Mouse (Mus musculus): ENCODE measurements at regions not wholly inside any gene's neighbourhood (a gene's known extent, or its start where the extent isn't known, plus 50 kb on each side); places are given as distances from the start of the nearest gene placed in this dataset.

GRCm38 (mm10) chr2:128229730-128230129 is 103.9 kb downstream of the Bcl2l11 start:
- Histone ChIP-seq H3K9me3 (ENCODE audit: control insufficient read depth, low read length) (no peaks in the 10 kb centered on the region), H3K27me3 (ENCODE audit: control insufficient read depth, insufficient read depth, low read length) (no peaks in the 10 kb centered on the region), H3K27ac (no peak overlapping the region), H3K36me3 (replicated peaks; ENCODE audit: control insufficient read depth, insufficient read depth, low read depth) (no peaks in the 10 kb centered on the region), H3K4me1 (replicated peaks; ENCODE audit: control insufficient read depth in 2 of 2, insufficient read depth in 2 of 2, low read length in 1 of 2) (peaks cover 0 to 5% of the 10 kb centered on the region in 2 experiments; a peak in 1 of 4 replicates), H3K4me2 (ENCODE audit: low read depth) (no peak overlapping the region), H3K9ac (replicated peaks) (no peak overlapping the region), H3K4me3 (ENCODE audit: insufficient read depth in 1 of 2, low read depth in 2 of 2, low read length in 2 of 2) (no peak overlapping the region)
- DNase-seq (ENCODE audit: low read depth in 3 of 3, low spot score in 3 of 3) = no peak
- no peak for ATAC-seq (ENCODE audit: insufficient read depth)
- TF ChIP-seq EP300 (IDR thresholded peaks at IDR 0.05; ENCODE audit: low read depth) = no peak
- no peak for TF ChIP-seq CTCF (IDR thresholded peaks at IDR 0.05; ENCODE audit: low read depth)
- WGBS (ENCODE audit: insufficient replicate concordance) = 30% methylated on average over 4 of the region's 4 CpGs

GRCm38 (mm10) chr2:128230921-128231320 is 105.1 kb downstream of the Bcl2l11 start:
- no peaks in the 10 kb centered on the region for H3K9me3 ChIP-seq (ENCODE audit: control insufficient read depth, low read length)

GRCm38 (mm10) chr2:128231338-128231737 is 105.5 kb downstream of the Bcl2l11 start:
- no peak overlapping the region for H3K27ac ChIP-seq
- no peaks in the 10 kb centered on the region for H3K9me3 ChIP-seq (ENCODE audit: control insufficient read depth, low read length)
- 30% methylated on average over 3 of the region's 3 CpGs for WGBS (ENCODE audit: insufficient replicate concordance)
- TF ChIP-seq CTCF (IDR thresholded peaks at IDR 0.05; ENCODE audit: low read depth) (no peak), EP300 (IDR thresholded peaks at IDR 0.05; ENCODE audit: low read depth) (no peak)
- no peak for ATAC-seq (ENCODE audit: insufficient read depth)
- no peak overlapping the region for H3K4me3 ChIP-seq (ENCODE audit: insufficient read depth in 1 of 2, low read depth in 2 of 2, low read length in 2 of 2)
- H3K9ac ChIP-seq (replicated peaks) = no peak overlapping the region
- peaks cover 0 to 5% of the 10 kb centered on the region in 2 experiments; a peak in 1 of 4 replicates for H3K4me1 ChIP-seq (replicated peaks; ENCODE audit: control insufficient read depth in 2 of 2, insufficient read depth in 2 of 2, low read length in 1 of 2)
- no peaks in the 10 kb centered on the region for H3K36me3 ChIP-seq (replicated peaks; ENCODE audit: control insufficient read depth, insufficient read depth, low read depth)
- DNase-seq (ENCODE audit: low read depth in 3 of 3, low spot score in 3 of 3) = no peak
- H3K4me2 ChIP-seq (ENCODE audit: low read depth) = no peak overlapping the region
- H3K27me3 ChIP-seq (ENCODE audit: control insufficient read depth, insufficient read depth, low read length) = no peaks in the 10 kb centered on the region

More at GRCm38 (mm10) chr2:128230921-128231320, 105.1 kb downstream of the Bcl2l11 start:
- H3K36me3 ChIP-seq (replicated peaks; ENCODE audit: control insufficient read depth, insufficient read depth, low read depth) = no peaks in the 10 kb centered on the region
- 60% methylated on average over 4 of the region's 4 CpGs for WGBS (ENCODE audit: insufficient replicate concordance)
- H3K27ac ChIP-seq = no peak overlapping the region
- H3K4me1 ChIP-seq (replicated peaks; ENCODE audit: control insufficient read depth in 2 of 2, insufficient read depth in 2 of 2, low read length in 1 of 2) = peaks cover 0 to 5% of the 10 kb centered on the region in 2 experiments; a peak in 1 of 4 replicates
- ATAC-seq (ENCODE audit: insufficient read depth) (no peak), DNase-seq (ENCODE audit: low read depth in 3 of 3, low spot score in 3 of 3) (no peak)
- no peak overlapping the region for H3K4me2 ChIP-seq (ENCODE audit: low read depth)
- TF ChIP-seq CTCF (IDR thresholded peaks at IDR 0.05; ENCODE audit: low read depth) = no peak
- H3K4me3 ChIP-seq (ENCODE audit: insufficient read depth in 1 of 2, low read depth in 2 of 2, low read length in 2 of 2) = no peak overlapping the region
- no peaks in the 10 kb centered on the region for H3K27me3 ChIP-seq (ENCODE audit: control insufficient read depth, insufficient read depth, low read length)
- H3K9ac ChIP-seq (replicated peaks) = no peak overlapping the region

DNA sequence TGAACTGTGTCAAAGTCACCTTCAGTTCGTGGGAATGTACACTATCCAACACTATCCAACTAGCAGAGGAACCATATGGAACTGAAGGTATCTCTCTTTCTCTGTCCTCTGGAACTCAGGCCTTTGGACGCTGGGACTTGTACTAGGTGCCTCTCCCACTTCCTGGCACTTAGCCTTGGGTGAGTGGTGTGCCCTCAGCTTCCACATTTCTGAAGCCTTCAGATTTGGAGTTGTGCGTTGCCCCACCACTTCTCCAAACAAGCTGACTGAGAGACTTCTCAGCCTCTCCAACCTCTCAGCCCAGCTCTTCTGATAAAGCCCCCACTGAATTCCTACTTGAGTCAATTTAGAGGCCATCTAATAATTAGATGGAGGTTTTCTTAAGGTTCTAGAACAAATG is 106.2 kb downstream of the Bcl2l11 start:
- Histone ChIP-seq H3K27me3 (ENCODE audit: control insufficient read depth, insufficient read depth, low read length) (no peaks in the 10 kb centered on the region), H3K9me3 (ENCODE audit: control insufficient read depth, low read length) (no peaks in the 10 kb centered on the region), H3K9ac (replicated peaks) (no peak overlapping the region), H3K4me2 (ENCODE audit: low read depth) (no peak overlapping the region), H3K4me3 (ENCODE audit: insufficient read depth in 1 of 2, low read depth in 2 of 2, low read length in 2 of 2) (no peak overlapping the region), H3K27ac (no peak overlapping the region), H3K4me1 (replicated peaks; ENCODE audit: control insufficient read depth in 2 of 2, insufficient read depth in 2 of 2, low read length in 1 of 2) (peaks cover 0 to 5% of the 10 kb centered on the region in 2 experiments; a peak in 1 of 4 replicates), H3K36me3 (replicated peaks; ENCODE audit: control insufficient read depth, insufficient read depth, low read depth) (no peaks in the 10 kb centered on the region)
- no peak for DNase-seq (ENCODE audit: low read depth in 3 of 3, low spot score in 3 of 3)
- no peak for ATAC-seq (ENCODE audit: insufficient read depth)
- TF ChIP-seq CTCF (IDR thresholded peaks at IDR 0.05; ENCODE audit: low read depth) (no peak), EP300 (IDR thresholded peaks at IDR 0.05; ENCODE audit: low read depth) (no peak)
- WGBS (ENCODE audit: insufficient replicate concordance) = 30% methylated on average over 3 of the region's 3 CpGs

DNA sequence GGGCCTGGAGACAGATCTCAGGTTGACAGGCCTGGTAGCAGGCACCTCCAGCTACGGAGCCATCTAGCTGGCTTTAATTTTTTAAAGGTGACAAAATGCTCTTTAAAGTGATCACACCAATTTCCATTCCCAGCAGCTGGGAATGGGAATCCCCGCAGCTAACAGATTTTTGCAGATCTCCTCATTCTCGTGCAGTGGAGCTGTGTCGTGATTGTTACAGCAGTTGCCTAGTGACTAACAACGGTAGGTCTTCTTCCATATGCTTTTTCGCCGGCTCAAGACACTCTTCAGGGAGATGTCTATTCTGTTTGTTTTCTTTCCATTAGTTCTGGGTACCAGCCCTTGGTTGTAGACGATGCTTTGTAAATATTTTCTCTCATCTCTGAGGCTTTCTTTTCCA is 109.3 kb downstream of the Bcl2l11 start:
- no peak for TF ChIP-seq EP300 (IDR thresholded peaks at IDR 0.05; ENCODE audit: low read depth)
- Histone ChIP-seq H3K4me1 (replicated peaks; ENCODE audit: control insufficient read depth in 2 of 2, insufficient read depth in 2 of 2, low read length in 1 of 2) (peaks cover 0 to 5% of the 10 kb centered on the region in 2 experiments; a peak in 1 of 4 replicates), H3K4me2 (ENCODE audit: low read depth) (no peak overlapping the region), H3K9ac (replicated peaks) (no peak overlapping the region), H3K9me3 (ENCODE audit: control insufficient read depth, low read length) (no peaks in the 10 kb centered on the region), H3K27ac (no peak overlapping the region), H3K27me3 (ENCODE audit: control insufficient read depth, insufficient read depth, low read length) (no peaks in the 10 kb centered on the region), H3K4me3 (ENCODE audit: insufficient read depth in 1 of 2, low read depth in 2 of 2, low read length in 2 of 2) (no peak overlapping the region), H3K36me3 (replicated peaks; ENCODE audit: control insufficient read depth, insufficient read depth, low read depth) (no peaks in the 10 kb centered on the region)
- DNase-seq (ENCODE audit: low read depth in 3 of 3, low spot score in 3 of 3) = no peak
- 68% methylated on average over 8 of the region's 8 CpGs for WGBS (ENCODE audit: insufficient replicate concordance)
- ATAC-seq (ENCODE audit: insufficient read depth) = no peak

Measured in liver, embryonic 14.5 days (tissue).